25 mouse cellular contexts compared by ENCODE assay signal in the genomic region with DNA sequence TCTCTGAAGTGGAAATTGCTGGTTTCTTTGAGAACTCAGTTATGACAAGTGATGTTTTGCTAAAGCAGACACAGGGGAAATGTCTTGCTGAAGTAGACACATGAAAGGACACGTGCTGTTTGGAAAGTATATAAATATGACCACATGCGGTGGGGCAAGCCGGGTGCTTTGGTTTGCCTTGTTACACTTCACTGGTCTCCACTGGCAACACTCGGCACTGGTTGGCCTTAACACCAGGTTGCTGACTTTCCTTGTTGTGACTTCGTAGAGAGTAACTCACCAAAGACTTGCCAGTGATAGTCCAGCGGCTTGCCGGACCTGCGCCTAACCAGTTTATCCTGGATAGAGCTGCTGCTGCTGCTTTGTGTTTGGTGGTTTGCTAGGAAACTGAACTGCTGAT. TPM values are rescaled to one million over a fixed set of nuclear protein-coding genes. Genes with fewer than 3 reads are reported as not detected.
DNase-seq lines count a peak whose midpoint lies in the region; ATAC-seq and TF ChIP-seq lines count a peak whose summit lies in the region.
"Had no signal": no experiment of that assay in that cellular context is flagged by ENCODE, and none has a peak within 500 bp of the region (broad histone marks: within the 10 kb centered on the region; RNA-seq: fewer than 3 reads in every experiment).

No protein-coding gene starts in this region.

- no peak for TF ChIP-seq RAD21 in CH12.LX (IDR thresholded peaks at IDR 0.05; ENCODE audit: low read depth, low read length)

- H3K4me1 ChIP-seq in kidney, adult 2 months (ENCODE audit: control insufficient read depth, insufficient read depth, low read length) = peaks cover 26% of the 10 kb centered on the region
- H3K4me1 ChIP-seq in kidney, embryonic 14.5 days (ENCODE audit: control insufficient read depth, insufficient read depth, low read length) = no peaks in the 10 kb centered on the region
- H3K4me1 ChIP-seq in CH12.LX (ENCODE audit: control insufficient read depth in 1 of 2, insufficient read depth in 2 of 2) = peaks cover 11 to 20% of the 10 kb centered on the region in 2 experiments
- H3K4me1 ChIP-seq: embryonic facial prominence, embryonic 13.5 days; hindbrain, embryonic 10.5 days; intestine, embryonic 15.5 days; limb, embryonic 13.5 days; neural tube, embryonic 12.5 days had no signal

- no peak overlapping the region for H3K4me2 ChIP-seq in kidney, embryonic 14.5 days (replicated peaks; ENCODE audit: low read depth, low read length)
- H3K4me2 ChIP-seq in CH12.LX (ENCODE audit: insufficient read depth, low read depth, poor library complexity, severe bottlenecking) = no peak overlapping the region
- H3K4me2 ChIP-seq: embryonic facial prominence, embryonic 13.5 days; heart, embryonic 15.5 days; intestine, embryonic 15.5 days; limb, embryonic 13.5 days; liver, embryonic 15.5 days; neural tube, embryonic 12.5 days had no signal

- no peak for TF ChIP-seq POLR2A in kidney, adult 2 months (IDR thresholded peaks at IDR 0.05; ENCODE audit: low read depth, low read length)
- TF ChIP-seq POLR2A in CH12.LX (IDR thresholded peaks at IDR 0.05; ENCODE audit: low read depth, low read length) = no peak

- no peaks in the 10 kb centered on the region; the same call in none of the 2 replicates for H3K36me3 ChIP-seq in kidney, adult 2 months (ENCODE audit: control insufficient read depth, insufficient read depth, low read length)
- no peaks in the 10 kb centered on the region; the same call in 1 of the 2 replicates for H3K36me3 ChIP-seq in kidney, embryonic 14.5 days (ENCODE audit: control insufficient read depth, insufficient read depth, low read length)
- H3K36me3 ChIP-seq in CH12.LX (replicated peaks in 1 of 2; ENCODE audit: control insufficient read depth in 1 of 2, insufficient read depth in 1 of 2, low read length in 1 of 2) = no peaks in the 10 kb centered on the region
- H3K36me3 ChIP-seq: embryonic facial prominence, embryonic 13.5 days; heart, embryonic 15.5 days; hindbrain, embryonic 10.5 days; intestine, embryonic 15.5 days; neural tube, embryonic 12.5 days had no signal

- no peak overlapping the region for H3K4me3 ChIP-seq in kidney, adult 2 months (ENCODE audit: insufficient read depth, low read depth, low read length)
- no peak overlapping the region for H3K4me3 ChIP-seq in kidney, embryonic 14.5 days (ENCODE audit: low read length)
- no peak overlapping the region for H3K4me3 ChIP-seq in CH12.LX (replicated peaks in 1 of 3; ENCODE audit: low read depth in 2 of 3, low read length in 2 of 3, poor library complexity in 1 of 3)
- H3K4me3 ChIP-seq: embryonic facial prominence, embryonic 13.5 days; erythroblast, embryonic 14.5 days; heart, embryonic 15.5 days; hindbrain, embryonic 10.5 days; intestine, embryonic 15.5 days; limb, embryonic 13.5 days; liver, embryonic 15.5 days; neural tube, embryonic 12.5 days had no signal

- in situ Hi-C loops in CH12.LX (cut with MboI; ENCODE audit: low pct_ligation_motif_present, low pct_unique_long_range_greater_than_20kb, low sequenced_read_pairs) = no loop called here

- H3K9me3 ChIP-seq in kidney, embryonic 14.5 days (ENCODE audit: control insufficient read depth, low read length) = no peaks in the 10 kb centered on the region
- H3K9me3 ChIP-seq in CH12.LX (replicated peaks; ENCODE audit: low read length) = no peaks in the 10 kb centered on the region
- H3K9me3 ChIP-seq: embryonic facial prominence, embryonic 13.5 days; heart, embryonic 15.5 days; hindbrain, embryonic 10.5 days; intestine, embryonic 15.5 days; limb, embryonic 13.5 days; liver, embryonic 15.5 days; neural tube, embryonic 12.5 days had no signal

- DNase-seq in kidney, adult 2 months = peak; percentile 75
- peak; percentile 36 to 62 for DNase-seq in lung, adult 18-20 months
- DNase-seq in lung, postnatal 14 days = no peak
- DNase-seq in CH12.LX (ENCODE audit: extremely low read depth) = no peak
- peak; percentile 40 to 80 for DNase-seq in kidney, postnatal 25 days
- DNase-seq in embryo, embryonic 10.5 days (ENCODE audit: low spot score) = no peak
- DNase-seq: adrenal gland, postnatal 10 days; cerebellum, adult 2 months; cerebellum, postnatal 25 days; embryo, embryonic 11 days; gastrocnemius, adult 2 months; lung, postnatal 10 days; midbrain, embryonic 14.5 days; right cerebral cortex, postnatal 4 days had no signal

- 37% methylated on average over 8 of the region's 8 CpGs for WGBS in kidney, adult 2 months
- WGBS in kidney, embryonic 14.5 days = 86% methylated on average over 8 of the region's 8 CpGs

- no peak overlapping the region for H3K9ac ChIP-seq in kidney, embryonic 14.5 days (ENCODE audit: low read depth, low read length)
- no peak overlapping the region for H3K9ac ChIP-seq in CH12.LX (ENCODE audit: insufficient read depth, low read depth)
- H3K9ac ChIP-seq: embryonic facial prominence, embryonic 13.5 days; heart, embryonic 15.5 days; intestine, embryonic 15.5 days; limb, embryonic 13.5 days; liver, embryonic 15.5 days; neural tube, embryonic 12.5 days had no signal

- H3K27me3 ChIP-seq in kidney, adult 2 months (replicated peaks; ENCODE audit: control insufficient read depth, insufficient read depth, low read length) = no peaks in the 10 kb centered on the region
- H3K27me3 ChIP-seq in kidney, embryonic 14.5 days (ENCODE audit: control insufficient read depth, insufficient read depth, low read length) = no peaks in the 10 kb centered on the region
- H3K27me3 ChIP-seq in CH12.LX (replicated peaks) = no peaks in the 10 kb centered on the region
- H3K27me3 ChIP-seq: embryonic facial prominence, embryonic 13.5 days; heart, embryonic 15.5 days; intestine, embryonic 15.5 days; limb, embryonic 13.5 days; liver, embryonic 15.5 days; neural tube, embryonic 12.5 days had no signal

- no peak for ATAC-seq in kidney, embryonic 14.5 days (ENCODE audit: low FRiP score, low TSS enrichment)
- ATAC-seq: forebrain, embryonic 14.5 days; hindbrain, embryonic 16.5 days; intestine, embryonic 15.5 days had no signal

- TF ChIP-seq EP300 in CH12.LX (IDR thresholded peaks at IDR 0.05; ENCODE audit: low read length) = no peak

- no peaks in the 10 kb centered on the region for H3K79me2 ChIP-seq in CH12.LX (replicated peaks; ENCODE audit: control insufficient read depth, extremely low read depth, insufficient read depth, poor library complexity, severe bottlenecking)

- dilution Hi-C loops in CH12.LX (cut with MboI; ENCODE audit: extremely low pct_ligation_motif_present, extremely low pct_unique_long_range_greater_than_20kb, low sequenced_read_pairs) = no loop called here

- no peak for TF ChIP-seq CTCF in kidney, adult 2 months (conservative IDR thresholded peaks at IDR 0.05; ENCODE audit: insufficient read depth, insufficient read length, low read depth, low read length)
- no peak for TF ChIP-seq CTCF in CH12.LX (conservative IDR thresholded peaks at IDR 0.05 in 1 of 2, IDR thresholded peaks at IDR 0.05 in 1 of 2; ENCODE audit: low read depth in 2 of 2, low read length in 2 of 2)

- H3K27ac ChIP-seq in kidney, adult 2 months (ENCODE audit: insufficient read depth, low read depth, low read length) = peak overlapping the region; percentile 78
- no peak overlapping the region for H3K27ac ChIP-seq in kidney, embryonic 14.5 days (ENCODE audit: low read depth, low read length)
- H3K27ac ChIP-seq in CH12.LX (ENCODE audit: insufficient read depth, low read depth) = no peak overlapping the region
- H3K27ac ChIP-seq: embryonic facial prominence, embryonic 13.5 days; gastrocnemius, adult 2 months; heart, embryonic 15.5 days; hindbrain, embryonic 10.5 days; intestine, embryonic 15.5 days; limb, embryonic 13.5 days; liver, embryonic 15.5 days; neural tube, embryonic 12.5 days had no signal

TF ChIP-seq in CH12.LX, 34 proteins besides CTCF, POLR2A, EP300 and RAD21:
- TF ChIP-seq BHLHE40 (IDR thresholded peaks at IDR 0.05; ENCODE audit: low read depth, low read length) (peak; percentile 17; the same call in 1 of the 2 replicates), POLR2AphosphoS2 (IDR thresholded peaks at IDR 0.05; ENCODE audit: low read depth, low read length) (no peak)
TF ChIP-seq in CH12.LX: peak in this region for 1.

RNA-seq across cellular contexts. Expression of a gene that starts 20.7 kb away (rescaled TPM):
- polyA plus RNA-seq in kidney, adult 2 months (2012; rRNA removed) = 100 and 111 TPM in 2 replicates
- 8.3 and 19.6 TPM in 2 replicates for polyA plus RNA-seq in kidney, embryonic 14.5 days (2014; fragmentation: Nextera tagmentation; extraction: Ambion mirVana)
- total RNA-seq in CH12.LX (2012; rRNA removed) (5.2 and 5.7 TPM in 2 replicates), CH12.LX (2014; rRNA removed) (5.3 and 5.8 TPM in 2 replicates)
- 4.2 and 6.0 TPM in 2 replicates for polyA plus RNA-seq in CH12.LX (2012; ENCODE audit: insufficient read length, low read depth)

RNA-seq across cellular contexts. Expression of a gene that starts 20.8 kb away (rescaled TPM):
- polyA plus RNA-seq in kidney, adult 2 months (2012; rRNA removed) = 0.46 and 0.58 TPM in 2 replicates
- 1.1 and 1.9 TPM in 2 replicates for polyA plus RNA-seq in kidney, embryonic 14.5 days (2014; fragmentation: Nextera tagmentation; extraction: Ambion mirVana)
- total RNA-seq in CH12.LX (2012; rRNA removed) (0.29 and 0.34 TPM in 2 replicates), CH12.LX (2014; rRNA removed) (0.24 and 0.46 TPM in 2 replicates)
- 0.20 and 0.41 TPM in 2 replicates for polyA plus RNA-seq in CH12.LX (2012; ENCODE audit: insufficient read length, low read depth)

RNA-seq across cellular contexts. Expression of a gene that starts 26.5 kb away (rescaled TPM):
- polyA plus RNA-seq in kidney, adult 2 months (2012; rRNA removed) = 1.2 and 1.3 TPM in 2 replicates
- polyA plus RNA-seq in kidney, embryonic 14.5 days (2014; fragmentation: Nextera tagmentation; extraction: Ambion mirVana) = 2.9 and 3.7 TPM in 2 replicates
- total RNA-seq in CH12.LX (2012; rRNA removed) (0.98 and 1.0 TPM in 2 replicates), CH12.LX (2014; rRNA removed) (0.38 and 0.87 TPM in 2 replicates)
- 0.80 and 1.00 TPM in 2 replicates for polyA plus RNA-seq in CH12.LX (2012; ENCODE audit: insufficient read length, low read depth)

RNA-seq across cellular contexts. Expression of a gene that starts 26.6 kb away (rescaled TPM):
- polyA plus RNA-seq in kidney, adult 2 months (2012; rRNA removed) = 47.7 and 51.2 TPM in 2 replicates
- polyA plus RNA-seq in kidney, embryonic 14.5 days (2014; fragmentation: Nextera tagmentation; extraction: Ambion mirVana) = 51.4 and 54.7 TPM in 2 replicates
- total RNA-seq in CH12.LX (2012; rRNA removed) (35.0 and 37.8 TPM in 2 replicates), CH12.LX (2014; rRNA removed) (31.9 and 37.9 TPM in 2 replicates)
- 23.6 and 35.5 TPM in 2 replicates for polyA plus RNA-seq in CH12.LX (2012; ENCODE audit: insufficient read length, low read depth)

RNA-seq across cellular contexts. Expression of a gene that starts 28.9 kb away (rescaled TPM):
- polyA plus RNA-seq in kidney, adult 2 months (2012; rRNA removed) = 5.6 and 6.2 TPM in 2 replicates
- 22.1 and 27.2 TPM in 2 replicates for polyA plus RNA-seq in kidney, embryonic 14.5 days (2014; fragmentation: Nextera tagmentation; extraction: Ambion mirVana)
- 14.6 and 17.9 TPM in 2 replicates for total RNA-seq in CH12.LX (2012; rRNA removed)
- total RNA-seq in CH12.LX (2014; rRNA removed) = 16.3 and 19.7 TPM in 2 replicates
- 13.6 and 19.5 TPM in 2 replicates for polyA plus RNA-seq in CH12.LX (2012; ENCODE audit: insufficient read length, low read depth)

Comparison
In these comparisons a context has a peak if more than half of its experiments do, and no peak if none do; other contexts are left out.
1. DNase-seq: peak in kidney, adult 2 months (single experiment), lung, adult 18-20 months (2 of 2) and kidney, postnatal 25 days (2 of 2); none in lung, postnatal 14 days (single experiment), CH12.LX (single experiment) and embryo, embryonic 10.5 days (single experiment).